Mouse (Mus musculus) kidney, postnatal 4 days (tissue): Measurements from ENCODE around the gene Rfwd3.
"Not testable (repeated sequence)": the region's sequence is repeated elsewhere in the genome, so short reads cannot be mapped to it uniquely, and the experiment has no call there.

Source experiments
- DNase-seq, 2 experiments: peaks; one replicate each; pipeline ENCODE4 v3.0.0; 2021; ENCODE audit warnings: mixed read lengths in 2 of 2

Rfwd3 gene

GRCm38 (mm10) chr8:111282093-111282492 is 17.9 kb downstream of the Rfwd3 start:
- no peak for DNase-seq

GRCm38 (mm10) chr8:111268277-111268676 is 31.7 kb downstream of the Rfwd3 start:
- no peak for DNase-seq

GRCm38 (mm10) chr8:111266161-111266560 is 33.9 kb downstream of the Rfwd3 start:
- DNase-seq = not testable (repeated sequence)

DNA sequence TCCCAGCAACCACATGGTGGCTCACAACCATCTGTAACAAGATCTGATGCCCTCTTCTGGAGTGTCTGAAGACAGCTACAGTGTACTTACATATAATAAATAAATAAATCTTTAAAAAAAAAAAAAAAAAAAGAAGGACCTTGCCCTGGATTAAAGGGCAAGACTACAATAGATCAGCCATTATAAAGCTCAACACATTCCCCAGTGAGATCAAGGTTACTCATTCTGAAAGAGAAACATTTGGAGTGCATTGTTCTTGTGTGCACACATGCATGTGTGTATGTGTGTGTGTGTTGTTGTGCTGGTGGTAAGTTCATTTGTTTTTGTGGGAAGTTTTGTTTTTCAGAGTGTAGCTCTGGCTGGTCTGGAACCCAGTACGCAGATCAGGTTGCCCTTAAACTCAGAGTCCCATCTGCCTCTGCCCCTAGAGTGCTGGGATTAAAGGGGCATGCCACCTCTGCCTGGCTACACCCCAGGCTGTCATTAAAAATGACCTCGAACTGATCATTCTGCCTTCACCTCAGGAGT is 35.3 kb downstream of the Rfwd3 start:
- peak in 1 of 2 experiments; percentile 9 for DNase-seq

DNA sequence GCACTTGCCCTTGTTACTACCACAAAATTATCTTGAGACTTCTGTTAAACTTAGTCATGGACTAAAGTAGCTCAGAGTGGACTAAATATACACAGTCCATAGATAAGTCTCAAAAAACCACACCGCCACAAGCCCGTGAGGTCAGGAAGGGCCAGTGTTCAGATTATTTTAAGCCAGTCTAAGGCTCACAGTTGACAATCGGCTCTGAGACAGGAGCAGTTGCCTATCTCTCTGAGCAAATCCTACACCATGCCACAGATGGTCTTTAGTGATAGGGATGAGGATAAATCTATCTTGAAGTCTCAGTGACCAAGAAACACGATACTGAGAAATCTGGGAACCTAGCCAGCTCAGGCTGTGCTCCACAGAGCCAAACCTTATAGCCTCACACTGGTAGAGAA is 38.0 kb downstream of the Rfwd3 start:
- DNase-seq = no peak

DNA sequence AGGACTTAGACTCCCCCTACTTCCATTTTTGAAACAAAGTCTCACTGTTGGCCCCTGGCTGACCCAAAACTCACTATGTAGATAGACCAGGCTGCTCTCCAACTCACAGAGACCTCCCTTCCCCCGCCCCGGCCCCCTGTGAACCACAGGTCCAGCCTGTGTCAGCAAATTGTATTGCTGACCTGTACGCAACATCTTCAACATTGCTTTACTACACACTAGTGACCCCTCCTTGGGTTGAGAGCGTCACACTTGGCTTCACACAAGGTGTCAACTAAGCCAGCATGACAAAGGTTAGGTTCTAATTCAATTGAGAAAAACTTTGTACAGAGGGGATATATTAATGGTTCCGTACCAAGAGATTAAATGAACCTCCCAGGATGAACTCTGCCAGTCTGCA is 39.8 kb downstream of the Rfwd3 start:
- DNase-seq = peak; percentile 29 to 38

- no peak for DNase-seq
These were observed 40.6 kb downstream of the Rfwd3 start for GRCm38 (mm10) chr8:111259408-111259741.

GRCm38 (mm10) chr8:111258631-111259407 is 41.2 kb downstream of the Rfwd3 start, which contains the start of gene Glg1:
Gene Glg1 (minus strand): TSS chr8:111259216.
- DNase-seq = peak; percentile 96 to 97

GRCm38 (mm10) chr8:111258010-111258630 is 41.9 kb downstream of the Rfwd3 start:
- no peak for DNase-seq

DNA sequence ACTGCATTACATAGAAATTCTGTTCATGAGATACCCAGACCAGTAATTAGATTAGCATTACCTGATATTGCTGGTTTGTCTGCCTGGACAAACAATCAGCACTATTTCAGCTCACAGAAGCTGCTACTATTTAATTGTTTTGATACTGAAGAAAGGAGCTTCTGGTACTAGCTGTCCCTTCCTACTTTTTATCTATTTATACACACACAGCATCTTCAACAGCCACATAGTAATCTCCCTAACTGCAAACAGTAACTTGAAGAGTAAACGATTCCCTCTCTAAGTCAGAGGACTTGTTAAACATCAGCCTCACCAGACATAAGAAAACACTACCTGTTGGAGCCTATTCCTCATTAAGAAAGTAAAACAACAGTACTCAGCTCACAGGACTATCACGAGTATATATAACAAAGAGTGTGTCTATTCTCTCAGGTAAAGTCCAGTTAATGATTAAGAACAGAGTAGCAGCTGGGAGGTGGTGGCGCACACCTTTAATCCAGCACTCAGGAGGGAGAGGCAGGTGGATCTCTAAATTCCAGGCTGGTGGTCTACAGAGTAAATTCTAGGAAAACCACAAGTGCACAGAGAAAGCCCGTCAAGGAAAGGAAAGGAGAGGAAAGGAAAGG is 47.4 kb downstream of the Rfwd3 start:
- DNase-seq = no peak

DNA sequence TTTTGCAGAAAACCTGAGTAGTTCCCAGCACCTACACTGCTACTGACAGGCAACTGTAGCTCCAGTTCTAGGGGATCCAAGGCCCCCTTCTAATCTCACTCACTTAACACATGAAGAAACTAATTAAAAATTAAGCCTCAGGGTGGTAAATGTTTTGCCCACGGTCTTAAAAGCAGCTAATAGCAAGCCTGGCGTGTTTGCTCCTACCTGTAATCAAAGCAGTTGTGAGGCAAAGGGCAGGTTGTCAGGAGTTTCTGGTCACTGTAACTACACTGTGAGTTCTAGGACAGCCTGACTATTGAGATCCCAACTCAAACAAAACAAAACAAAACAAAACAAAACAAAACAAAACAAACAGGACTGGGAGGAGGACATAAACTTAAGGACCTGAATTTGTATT is 49.9 kb downstream of the Rfwd3 start:
- DNase-seq = no peak

- no peak for DNase-seq
These were observed 51.9 kb downstream of the Rfwd3 start for GRCm38 (mm10) chr8:111248136-111248535.

- DNase-seq = not testable (repeated sequence)
These were observed 53.2 kb downstream of the Rfwd3 start for GRCm38 (mm10) chr8:111246864-111247263.

DNA sequence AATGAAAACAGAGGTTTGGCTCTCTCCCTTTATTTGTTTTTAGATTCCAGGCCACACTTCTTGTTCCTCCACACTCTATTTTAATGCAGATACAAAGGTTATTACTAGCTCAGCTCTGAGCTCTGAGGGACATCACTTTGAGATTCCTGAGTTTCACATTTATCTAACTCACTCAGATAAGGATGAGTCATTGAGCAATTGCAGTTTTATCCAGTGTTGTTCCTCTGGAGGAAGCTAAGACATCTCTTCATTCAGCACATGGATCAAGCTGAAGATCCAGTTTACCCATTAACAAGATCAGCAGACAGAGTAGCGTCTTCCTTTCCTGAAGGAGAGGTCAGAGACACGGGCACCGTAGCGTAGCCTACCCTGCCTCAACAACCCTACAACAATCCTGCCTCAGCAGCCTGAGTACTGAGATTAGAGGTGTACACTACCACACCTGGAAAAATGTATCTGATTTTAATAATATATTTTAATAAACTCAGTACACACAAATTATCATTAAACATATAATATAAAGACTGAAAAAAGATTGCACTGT is 53.7 kb downstream of the Rfwd3 start:
- DNase-seq = no peak

- DNase-seq = no peak
These were observed 62.7 kb downstream of the Rfwd3 start for GRCm38 (mm10) chr8:111237301-111237700.

DNA sequence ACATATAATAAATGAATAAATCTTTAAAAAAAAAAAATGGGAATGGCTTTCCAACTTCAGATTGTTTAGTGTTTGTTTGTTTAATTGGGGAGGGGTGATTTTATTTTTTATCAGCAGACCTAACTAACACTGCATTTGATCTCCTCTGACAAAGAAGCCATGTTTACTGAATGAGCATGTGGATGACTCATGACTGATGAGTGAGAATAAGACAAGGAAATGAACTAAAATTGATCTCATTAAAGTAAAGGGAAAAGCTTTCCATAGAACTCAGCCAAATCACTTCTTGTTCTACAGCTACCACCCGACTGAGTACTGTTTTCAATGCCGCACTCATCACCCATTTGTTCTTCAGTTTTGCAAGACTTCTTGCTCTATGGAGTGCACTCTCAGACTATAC is 66.3 kb downstream of the Rfwd3 start:
- no peak for DNase-seq

GRCm38 (mm10) chr8:111224153-111224552 is 75.9 kb downstream of the Rfwd3 start:
- DNase-seq = peak; percentile 22 to 33
